Mouse (Mus musculus) heart, postnatal 0 days (tissue): Measurements from ENCODE around the gene Ildr2.

ENCODE experiments used
- CTCF ChIP-seq: IDR thresholded peaks from 2 replicates; pipeline ENCODE4 v1.5.1; 2016; ENCODE audit warnings: antibody characterized with exemption, control low read depth, low read depth
- EP300 ChIP-seq: IDR thresholded peaks from 2 replicates; pipeline ENCODE4 v1.6.1; 2016; ENCODE audit warnings: antibody characterized with exemption, low read depth

GRCm38 (mm10) chr1:166266918-166267317 is 13.0 kb downstream of the Ildr2 start:
- TF ChIP-seq CTCF (no peak), EP300 (no peak)
